Mouse (Mus musculus) hindbrain, embryonic 10.5 days (tissue): ENCODE data around the gene Gm37240. TPM values are rescaled to one million over a fixed set of nuclear protein-coding genes. Genes with fewer than 3 reads are reported as not detected.
A peak's percentile ranks its signal among the peaks of the same experiment; 100 is the strongest.
"Not testable (repeated sequence)": the region's sequence is repeated elsewhere in the genome, so short reads cannot be mapped to it uniquely, and the experiment has no call there.

Source experiments
- DNase-seq: peaks from one replicate; pipeline ENCODE4 v3.0.0-alpha.2; 2017; ENCODE audit warnings: low spot score
- H3K27ac ChIP-seq: fragments of 300-500 bp; sonication (generic); 2 replicates; pipeline ENCODE4 v1.5.1; 2016; ENCODE audit warnings: mild to moderate bottlenecking, moderate library complexity
- H3K27me3 ChIP-seq: fragments of 300-500 bp; sonication (generic); 2 replicates; pipeline ENCODE4 v1.6.1; 2016; ENCODE audit warnings: mild to moderate bottlenecking; ENCODE audit not compliant: poor library complexity, insufficient read depth, severe bottlenecking
- H3K36me3 ChIP-seq: fragments of 300-500 bp; sonication (generic); 2 replicates; pipeline ENCODE4 v1.6.1; 2016; ENCODE audit warnings: mild to moderate bottlenecking, moderate library complexity
- H3K4me1 ChIP-seq: fragments of 300-500 bp; sonication (generic); replicated peaks from 2 replicates; pipeline ENCODE4 v1.6.1; 2016; ENCODE audit warnings: mild to moderate bottlenecking
- H3K4me3 ChIP-seq: fragments of 300-500 bp; sonication (generic); 2 replicates; pipeline ENCODE4 v1.5.1; 2016; ENCODE audit warnings: mild to moderate bottlenecking, moderate library complexity
- H3K9me3 ChIP-seq: fragments of 300-500 bp; sonication (generic); 2 replicates; pipeline ENCODE4 v1.6.1; 2016; ENCODE audit warnings: mild to moderate bottlenecking, moderate library complexity
- WGBS: fragments of 180-500 bp; shearing (Covaris S2); methylation state at CpG from one replicate; pipeline ENCODE4 v1.1.7; 2016; 5-methylcytosine and 5-hydroxymethylcytosine counted together
- polyA plus RNA-seq: library from polyadenylated mRNA; unstranded; fragments of >200 nt; fragmentation: Nextera tagmentation; extraction: Ambion mirVana; gene quantifications from 2 replicates; pipeline ENCODE4 v1.2.1, GENCODE M21; 2016

Gene Gm37240
- polyA plus RNA-seq, 1 experiment from 2014 or later, result 1.4 TPM

- no peak for DNase-seq
- Histone ChIP-seq H3K9me3 (no peaks in the 10 kb centered on the region), H3K4me3 (peak overlapping the region; percentile 85), H3K36me3 (no peaks in the 10 kb centered on the region), H3K27me3 (no peaks in the 10 kb centered on the region), H3K4me1 (peaks cover 29% of the 10 kb centered on the region), H3K27ac (peak overlapping the region; percentile 92)
- 0% methylated on average over 4 of the region's 4 CpGs for WGBS
Observed at GRCm38 (mm10) chr3:84581696-84582022, 1305.7 kb downstream of the Gm37240 start.

DNA sequence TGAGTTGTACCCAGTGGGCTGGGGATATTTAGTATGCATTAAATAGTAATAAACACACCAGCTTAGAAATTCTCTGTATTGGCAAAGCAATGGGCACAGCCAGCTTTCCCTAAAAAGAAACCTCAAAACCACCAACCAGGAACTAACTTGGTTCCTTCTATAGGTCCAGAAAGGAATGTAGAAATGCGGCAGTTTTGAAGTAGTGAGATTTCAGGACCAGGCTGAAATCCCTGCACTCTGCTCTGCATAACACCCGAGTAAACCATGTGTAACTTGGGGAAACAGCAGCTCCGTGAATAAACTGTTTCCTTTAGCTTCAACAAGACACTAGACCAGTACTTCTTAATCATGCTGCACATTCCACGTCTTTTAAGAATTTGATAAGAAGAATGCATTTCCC, 1306.6 kb downstream of the Gm37240 start:
- H3K4me1 ChIP-seq, result peaks cover 29% of the 10 kb centered on the region
- 74% methylated on average over 4 of the region's 4 CpGs for WGBS
- no peaks in the 10 kb centered on the region for H3K9me3 ChIP-seq
- DNase-seq, result no peak
- H3K4me3 ChIP-seq, result peak overlapping the region; percentile 85; the same call in 1 of the 2 replicates
- no peaks in the 10 kb centered on the region for H3K36me3 ChIP-seq
- no peak overlapping the region for H3K27ac ChIP-seq
- H3K27me3 ChIP-seq, result no peaks in the 10 kb centered on the region

DNA sequence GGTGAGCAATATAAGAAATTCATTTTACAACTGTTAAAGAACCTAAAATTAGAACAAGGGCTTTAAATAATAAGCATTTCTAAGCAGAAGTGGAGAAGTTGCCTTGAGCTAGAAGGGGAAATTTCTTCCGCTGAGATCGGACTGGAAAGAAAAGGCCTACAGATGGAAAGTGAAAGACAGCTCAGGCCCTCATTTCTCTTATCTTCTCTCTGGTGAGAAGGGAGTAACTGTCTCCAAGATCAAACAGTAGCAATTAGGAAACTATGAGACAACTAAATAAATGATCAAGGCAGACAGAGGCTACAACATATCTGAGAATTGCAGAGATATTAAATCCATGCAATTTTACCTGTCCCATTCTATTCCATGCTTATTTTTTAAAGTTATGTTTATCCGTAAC, 1316.8 kb downstream of the Gm37240 start:
- Histone ChIP-seq H3K9me3 (no peaks in the 10 kb centered on the region), H3K27ac (no peak overlapping the region), H3K27me3 (no peaks in the 10 kb centered on the region), H3K4me1 (no peaks in the 10 kb centered on the region), H3K36me3 (no peaks in the 10 kb centered on the region), H3K4me3 (no peak overlapping the region)
- no peak for DNase-seq
- WGBS, result 95% methylated on average over 3 of the region's 3 CpGs

- H3K27ac ChIP-seq, result no peak overlapping the region
- WGBS, result 79% methylated on average over 6 of the region's 6 CpGs
- no peak for DNase-seq
Observed at GRCm38 (mm10) chr3:84569587-84569986, 1317.7 kb downstream of the Gm37240 start.

DNA sequence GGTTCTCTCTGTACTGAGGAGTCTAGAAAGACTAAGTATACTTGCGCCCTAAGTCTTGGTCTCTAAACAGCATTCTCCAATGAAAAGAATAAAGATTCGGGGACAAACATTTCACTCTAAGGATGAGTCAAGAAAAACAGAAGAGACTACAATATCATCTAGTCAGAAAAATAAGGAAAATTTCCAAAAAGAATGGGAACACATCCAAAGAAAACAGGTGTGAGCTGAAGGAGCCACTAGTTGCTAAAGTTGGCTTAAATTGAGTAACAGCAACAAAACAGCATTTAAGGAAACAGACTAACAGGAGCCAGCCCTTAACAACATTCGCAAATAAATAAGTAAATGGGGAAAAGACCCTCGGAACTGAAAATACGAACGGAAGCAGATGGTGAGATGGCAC, 1318.8 kb downstream of the Gm37240 start:
- Histone ChIP-seq H3K36me3 (no peaks in the 10 kb centered on the region), H3K4me1 (no peaks in the 10 kb centered on the region), H3K9me3 (no peaks in the 10 kb centered on the region), H3K27ac (no peak overlapping the region), H3K27me3 (no peaks in the 10 kb centered on the region), H3K4me3 (no peak overlapping the region)
- no peak for DNase-seq
- 95% methylated on average over 6 of the region's 6 CpGs for WGBS

More at GRCm38 (mm10) chr3:84569587-84569986, 1317.7 kb downstream of the Gm37240 start:
- no peaks in the 10 kb centered on the region for H3K36me3 ChIP-seq
- no peaks in the 10 kb centered on the region for H3K4me1 ChIP-seq
- H3K27me3 ChIP-seq, result no peaks in the 10 kb centered on the region
- no peaks in the 10 kb centered on the region for H3K9me3 ChIP-seq
- H3K4me3 ChIP-seq, result no peak overlapping the region

DNA sequence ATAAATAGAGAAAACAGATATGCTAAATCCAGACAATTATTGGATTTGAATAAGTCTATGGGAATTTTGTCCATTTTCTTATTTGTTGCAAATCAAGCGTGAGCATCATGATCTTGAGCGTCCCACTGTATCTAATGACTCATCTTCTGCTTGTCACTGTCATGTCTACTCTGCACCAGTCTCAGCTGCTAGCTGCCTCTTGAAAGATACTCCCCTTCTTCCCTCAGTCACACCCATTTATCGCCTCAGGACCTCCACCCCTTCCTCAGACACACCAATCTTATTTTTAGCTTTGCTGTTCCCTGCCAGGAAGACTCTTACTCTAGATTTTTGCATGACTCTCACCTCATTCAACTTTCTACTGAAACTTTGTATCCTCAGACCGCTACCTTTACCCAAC, 1323.9 kb downstream of the Gm37240 start:
- no peaks in the 10 kb centered on the region for H3K36me3 ChIP-seq
- H3K4me3 ChIP-seq, result no peak overlapping the region
- H3K4me1 ChIP-seq, result no peaks in the 10 kb centered on the region
- H3K27ac ChIP-seq, result no peak overlapping the region
- no peak for DNase-seq
- 92% methylated on average over 4 of the region's 4 CpGs for WGBS
- H3K9me3 ChIP-seq, result no peaks in the 10 kb centered on the region
- H3K27me3 ChIP-seq, result no peaks in the 10 kb centered on the region

- not testable (repeated sequence) for H3K9me3 ChIP-seq, DNase-seq, H3K36me3 ChIP-seq, H3K4me3 ChIP-seq, H3K27ac ChIP-seq, H3K27me3 ChIP-seq, H3K4me1 ChIP-seq
- 96% methylated on average over 2 of the region's 2 CpGs for WGBS
Observed at GRCm38 (mm10) chr3:84562911-84563310, 1324.4 kb downstream of the Gm37240 start.

GRCm38 (mm10) chr3:84558301-84558700, 1329.0 kb downstream of the Gm37240 start:
- Histone ChIP-seq H3K27ac (no peak overlapping the region), H3K36me3 (no peaks in the 10 kb centered on the region), H3K4me3 (no peak overlapping the region), H3K9me3 (no peaks in the 10 kb centered on the region), H3K4me1 (0 out of 2 replicates have a peak, but pooled peaks cover 5% of the 10 kb centered on the region), H3K27me3 (no peaks in the 10 kb centered on the region)
- no peak for DNase-seq
- 96% methylated on average over 3 of the region's 3 CpGs for WGBS

DNA sequence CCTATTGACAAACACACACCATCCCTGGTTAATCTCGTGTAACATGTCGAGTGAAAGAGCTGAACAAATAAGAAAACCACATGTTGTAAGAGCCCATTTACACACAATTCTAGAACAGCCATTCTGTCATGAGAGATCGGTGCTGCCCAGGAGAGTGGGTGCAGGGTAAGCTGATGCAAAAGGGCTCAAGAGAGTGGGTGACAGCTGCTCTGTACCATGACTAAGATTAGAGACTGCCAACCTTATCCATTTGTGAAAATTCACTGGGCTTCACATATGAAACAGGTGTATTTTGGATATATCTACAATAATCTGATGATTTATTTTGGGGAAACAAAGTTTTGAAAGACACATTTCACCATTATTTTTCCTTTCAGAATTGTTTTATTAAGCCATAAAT, 1331.5 kb downstream of the Gm37240 start:
- Histone ChIP-seq H3K9me3 (no peaks in the 10 kb centered on the region), H3K27ac (no peak overlapping the region), H3K4me3 (no peak overlapping the region), H3K27me3 (no peaks in the 10 kb centered on the region), H3K36me3 (no peaks in the 10 kb centered on the region), H3K4me1 (0 out of 2 replicates have a peak, but pooled peaks cover 5% of the 10 kb centered on the region)
- WGBS, result 90% methylated on average over 3 of the region's 3 CpGs
- no peak for DNase-seq

- Histone ChIP-seq H3K27me3 (no peaks in the 10 kb centered on the region), H3K4me3 (no peak overlapping the region), H3K27ac (no peak overlapping the region), H3K9me3 (no peaks in the 10 kb centered on the region), H3K4me1 (no peaks in the 10 kb centered on the region), H3K36me3 (no peaks in the 10 kb centered on the region)
- DNase-seq, result no peak
- 70% methylated on average over 8 of the region's 8 CpGs for WGBS
Observed at GRCm38 (mm10) chr3:84547177-84547576, 1340.1 kb downstream of the Gm37240 start.

DNA sequence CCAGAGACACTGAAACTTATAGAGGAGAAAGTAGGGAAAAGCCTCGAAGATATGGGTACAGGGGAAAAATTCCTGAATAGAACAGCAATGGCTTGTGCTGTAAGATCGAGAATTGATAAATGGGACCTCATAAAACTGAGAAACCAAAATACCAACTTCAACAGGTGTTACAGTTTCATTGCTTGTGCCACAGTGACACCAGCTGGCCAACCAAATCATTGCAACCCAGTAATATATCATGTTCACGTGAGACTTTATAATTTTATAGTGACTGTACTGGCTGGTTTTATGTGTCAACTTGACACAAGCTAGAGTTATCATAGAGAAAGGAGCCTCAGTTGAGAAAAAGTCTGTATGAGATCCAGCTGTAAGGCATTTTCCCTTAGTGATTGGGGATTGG, 1344.9 kb downstream of the Gm37240 start:
- H3K4me1 ChIP-seq, H3K36me3 ChIP-seq, H3K9me3 ChIP-seq, H3K27ac ChIP-seq, H3K27me3 ChIP-seq, H3K4me3 ChIP-seq: not testable (repeated sequence)
- peak; percentile 37 for DNase-seq
- WGBS, result 36% methylated on average over 3 of the region's 3 CpGs

GRCm38 (mm10) chr3:84541881-84542280, 1345.4 kb downstream of the Gm37240 start:
- H3K27ac ChIP-seq, result no peak overlapping the region
- H3K4me3 ChIP-seq, result no peak overlapping the region
- 92% methylated on average over 1 of the region's 1 CpGs for WGBS
- no peaks in the 10 kb centered on the region for H3K36me3 ChIP-seq
- H3K4me1 ChIP-seq, result no peaks in the 10 kb centered on the region
- DNase-seq, result no peak
- H3K27me3 ChIP-seq, result no peaks in the 10 kb centered on the region
- H3K9me3 ChIP-seq, result no peaks in the 10 kb centered on the region

- no peak overlapping the region for H3K27ac ChIP-seq
- no peaks in the 10 kb centered on the region for H3K36me3 ChIP-seq
- H3K4me3 ChIP-seq, result no peak overlapping the region
- DNase-seq, result no peak
- no peaks in the 10 kb centered on the region for H3K9me3 ChIP-seq
- H3K4me1 ChIP-seq, result no peaks in the 10 kb centered on the region
- no peaks in the 10 kb centered on the region for H3K27me3 ChIP-seq
Observed at GRCm38 (mm10) chr3:84540640-84541039, 1346.7 kb downstream of the Gm37240 start.

- H3K4me3 ChIP-seq, result no peak overlapping the region
- 90% methylated on average over 6 of the region's 6 CpGs for WGBS
- no peaks in the 10 kb centered on the region for H3K4me1 ChIP-seq
- H3K9me3 ChIP-seq, result no peaks in the 10 kb centered on the region
- H3K27me3 ChIP-seq, result no peaks in the 10 kb centered on the region
- no peak for DNase-seq
- H3K27ac ChIP-seq, result no peak overlapping the region
- 0 out of 2 replicates have a peak, but pooled peaks cover 7% of the 10 kb centered on the region for H3K36me3 ChIP-seq
Observed at GRCm38 (mm10) chr3:84536987-84537386, 1350.3 kb downstream of the Gm37240 start.
